Mouse (Mus musculus) kidney, adult 2 months (tissue): ENCODE measurements around the gene Znfx1. TPM values are rescaled to one million over a fixed set of nuclear protein-coding genes. Genes with fewer than 3 reads are reported as not detected.

Source experiments
- DNase-seq: peaks from one replicate; pipeline ENCODE4 v3.0.0; 2021
- H3K27ac ChIP-seq: fragments of 200-500 bp; 2 replicates; pipeline ENCODE4 v1.5.1; 2012; ENCODE audit warnings: low read depth, low read length, control low read depth, inconsistent platforms; ENCODE audit not compliant: insufficient read depth
- H3K27me3 ChIP-seq: fragments of 200-500 bp; replicated peaks from 2 replicates; pipeline ENCODE4 v1.6.1; 2012; ENCODE audit warnings: mild to moderate bottlenecking, moderate library complexity, low read length, inconsistent platforms; ENCODE audit not compliant: control insufficient read depth, insufficient read depth
- H3K36me3 ChIP-seq: fragments of 200-500 bp; 2 replicates; pipeline ENCODE4 v1.6.1; 2012; ENCODE audit warnings: mild to moderate bottlenecking, moderate library complexity, low read length, inconsistent platforms; ENCODE audit not compliant: control insufficient read depth, insufficient read depth
- H3K4me1 ChIP-seq: fragments of 200-500 bp; 2 replicates; pipeline ENCODE4 v1.6.1; 2011; ENCODE audit warnings: low read length; ENCODE audit not compliant: control insufficient read depth, insufficient read depth
- H3K4me3 ChIP-seq: fragments of 200-500 bp; 2 replicates; pipeline ENCODE4 v1.5.1; 2011; ENCODE audit warnings: mild to moderate bottlenecking, low read depth, low read length, control low read depth; ENCODE audit not compliant: insufficient read depth
- CTCF ChIP-seq: fragments of 200-500 bp; conservative IDR thresholded peaks from 2 replicates; pipeline ENCODE4 v1.5.1; 2011; ENCODE audit warnings: low read depth, mild to moderate bottlenecking, control low read depth, low read length, moderate library complexity, mixed read lengths; ENCODE audit not compliant: insufficient read depth, insufficient read length
- POLR2A ChIP-seq: fragments of 200-500 bp; IDR thresholded peaks from one replicate; pipeline ENCODE4 v1.6.1; 2011; ENCODE audit warnings: low read depth, low read length, control low read depth
- WGBS: fragments of 180-500 bp; shearing (Covaris S2); methylation state at CpG from one replicate; pipeline ENCODE4 v1.1.7; 2018; 5-methylcytosine and 5-hydroxymethylcytosine counted together
- polyA plus RNA-seq: library from polyadenylated mRNA; depleted of rRNA; stranded (reverse); fragments of >200 nt; gene quantifications from 2 replicates; pipeline ENCODE4 v1.2.3, GENCODE M21; 2012

Znfx1 gene
- polyA plus RNA-seq, 1 experiment: 60.9 TPM

DNA sequence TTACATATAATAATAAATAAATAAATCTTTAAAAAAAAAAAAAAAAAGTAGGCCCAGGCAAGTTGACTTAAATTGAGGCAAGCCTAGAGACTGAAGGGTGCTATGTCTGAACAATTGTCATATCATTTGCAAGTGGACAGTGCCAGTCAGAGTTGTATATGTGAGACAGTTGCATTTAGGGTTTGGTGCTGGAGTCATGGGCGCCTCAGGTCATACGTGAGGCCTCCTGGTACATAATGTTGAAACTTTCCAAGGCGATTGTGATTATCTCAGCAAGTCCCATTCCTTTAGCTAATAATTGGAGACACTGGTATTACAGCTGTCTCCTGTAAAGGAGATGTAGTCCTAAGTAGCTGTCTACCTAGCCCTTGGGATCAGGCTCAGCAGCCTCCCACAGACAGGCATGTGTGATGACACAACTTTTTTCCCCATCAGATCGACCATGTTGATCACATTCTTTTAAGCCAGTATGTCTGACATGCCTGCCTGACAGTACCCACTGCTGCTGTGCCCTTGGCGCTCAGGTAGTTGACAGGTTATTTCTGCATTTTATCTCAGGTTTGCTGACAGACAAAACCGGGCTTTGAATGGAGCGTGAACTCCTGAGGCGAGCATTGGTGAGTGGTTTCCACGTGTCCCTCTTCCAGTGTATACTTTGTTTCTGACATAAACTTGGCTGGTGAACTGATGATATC, 1.9 kb upstream of the Znfx1 start:
- Histone ChIP-seq H3K36me3 (peaks cover 7% of the 10 kb centered on the region), H3K4me1 (peaks cover 16% of the 10 kb centered on the region), H3K27ac (no peak overlapping the region), H3K27me3 (no peaks in the 10 kb centered on the region), H3K4me3 (no peak overlapping the region)
- DNase-seq: no peak
- TF ChIP-seq POLR2A (no peak), CTCF (no peak)
- WGBS: 37% methylated on average over 9 of the region's 9 CpGs

GRCm38 (mm10) chr2:167063906-167064496, 1.2 kb upstream of the Znfx1 start:
- DNase-seq: no peak
- H3K36me3 ChIP-seq: peaks cover 7% of the 10 kb centered on the region
- no peaks in the 10 kb centered on the region for H3K27me3 ChIP-seq
- TF ChIP-seq POLR2A (no peak), CTCF (no peak)
- H3K4me1 ChIP-seq: peaks cover 18% of the 10 kb centered on the region
- H3K4me3 ChIP-seq: peak overlapping the region; percentile 84; the same call in 1 of the 2 replicates
- WGBS: 8% methylated on average over 7 of the region's 7 CpGs
- no peak overlapping the region for H3K27ac ChIP-seq

GRCm38 (mm10) chr2:167062497-167062911, 311 bp downstream of the Znfx1 start:
- Histone ChIP-seq H3K27ac (peak overlapping the region; percentile 88), H3K4me3 (peak overlapping the region; percentile 99), H3K4me1 (peaks cover 24% of the 10 kb centered on the region), H3K36me3 (peaks cover 7% of the 10 kb centered on the region), H3K27me3 (no peaks in the 10 kb centered on the region)
- peak; percentile 98 for DNase-seq
- TF ChIP-seq POLR2A: peak; percentile 82
- TF ChIP-seq CTCF: no peak
- WGBS: under 1% methylated on average over 54 of the region's 60 CpGs

DNA sequence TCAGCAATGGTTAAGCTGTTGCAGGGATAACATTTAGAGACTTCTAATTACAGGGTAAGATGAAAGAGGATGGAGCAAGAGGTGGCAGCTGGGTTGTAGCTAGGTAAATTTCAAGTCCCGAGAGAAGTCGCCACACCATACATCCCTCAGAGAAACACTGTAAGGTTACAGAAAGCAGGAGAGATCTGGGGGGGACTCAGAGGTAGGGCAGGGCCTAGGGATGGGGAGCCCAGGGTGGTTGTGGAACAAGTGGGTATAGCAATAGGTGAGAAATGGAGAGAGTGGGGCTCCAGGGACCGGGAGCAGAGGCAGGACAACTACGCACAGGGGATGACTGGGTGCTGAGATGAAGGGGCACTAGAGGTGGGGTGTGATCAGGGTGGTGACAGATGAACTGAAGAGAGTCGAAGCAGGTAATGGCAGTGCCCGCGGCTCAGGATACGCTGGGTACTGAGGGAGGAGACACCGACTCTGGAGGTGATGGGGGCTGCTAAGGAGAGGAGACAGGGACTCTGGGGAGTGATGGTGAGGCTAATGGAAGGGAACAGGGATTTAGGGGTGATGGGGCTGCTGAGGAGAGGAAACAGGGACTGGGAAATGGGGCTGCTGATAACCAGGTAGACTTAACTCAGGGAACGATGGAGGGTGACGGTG, 1.3 kb downstream of the Znfx1 start:
- H3K36me3 ChIP-seq: peaks cover 12% of the 10 kb centered on the region
- no peak for DNase-seq
- peaks cover 24% of the 10 kb centered on the region for H3K4me1 ChIP-seq
- H3K27ac ChIP-seq: peak overlapping the region; percentile 88
- 17% methylated on average over 11 of the region's 11 CpGs for WGBS
- TF ChIP-seq CTCF: no peak
- no peak for TF ChIP-seq POLR2A
- H3K4me3 ChIP-seq: peak overlapping the region; percentile 99
- H3K27me3 ChIP-seq: no peaks in the 10 kb centered on the region

GRCm38 (mm10) chr2:167060761-167061160, 2.1 kb downstream of the Znfx1 start:
- Histone ChIP-seq H3K27ac (peak overlapping the region; percentile 80), H3K36me3 (peaks cover 16% of the 10 kb centered on the region; the same call in 1 of the 2 replicates), H3K27me3 (no peaks in the 10 kb centered on the region), H3K4me3 (peak overlapping the region; percentile 7; the same call in 1 of the 2 replicates), H3K4me1 (peaks cover 25% of the 10 kb centered on the region)
- TF ChIP-seq POLR2A: no peak
- no peak for TF ChIP-seq CTCF
- DNase-seq: no peak

- TF ChIP-seq CTCF: no peak
- no peak for TF ChIP-seq POLR2A
- H3K36me3 ChIP-seq: peaks cover 14% of the 10 kb centered on the region; the same call in 1 of the 2 replicates
- peak overlapping the region; percentile 7; the same call in 1 of the 2 replicates for H3K4me3 ChIP-seq
- DNase-seq: no peak
- H3K27ac ChIP-seq: peak overlapping the region; percentile 80
- H3K27me3 ChIP-seq: no peaks in the 10 kb centered on the region
- 12% methylated on average over 3 of the region's 3 CpGs for WGBS
- H3K4me1 ChIP-seq: peaks cover 29% of the 10 kb centered on the region
Measured at GRCm38 (mm10) chr2:167060360-167060759, 2.5 kb downstream of the Znfx1 start.

DNA sequence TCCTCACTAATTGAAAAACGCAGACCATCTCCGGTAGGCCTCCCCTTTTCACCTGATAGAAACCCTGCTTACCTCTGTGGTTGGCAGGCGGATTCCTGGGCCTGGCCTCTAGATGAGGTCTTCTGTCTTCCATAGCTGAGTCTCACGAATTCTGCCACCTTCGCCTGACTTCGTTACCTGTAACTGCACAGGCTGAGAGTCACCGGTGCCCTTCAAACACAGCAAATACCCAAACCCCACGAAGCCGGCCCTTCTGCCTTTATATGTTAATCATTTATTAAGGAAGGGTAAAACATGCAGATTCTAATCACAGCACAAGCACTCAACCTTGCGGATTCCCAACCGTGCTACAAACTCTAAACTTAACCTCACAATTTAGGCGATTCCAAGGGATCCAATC, 2.9 kb downstream of the Znfx1 start:
- H3K4me3 ChIP-seq: peak overlapping the region; percentile 49
- H3K4me1 ChIP-seq: peaks cover 31% of the 10 kb centered on the region
- no peak for TF ChIP-seq CTCF
- no peak for TF ChIP-seq POLR2A
- peak; percentile 82 for DNase-seq
- H3K27ac ChIP-seq: peak overlapping the region; percentile 80
- 22% methylated on average over 12 of the region's 12 CpGs for WGBS
- H3K27me3 ChIP-seq: no peaks in the 10 kb centered on the region
- peaks cover 16% of the 10 kb centered on the region; the same call in 1 of the 2 replicates for H3K36me3 ChIP-seq
